Mouse (Mus musculus): ENCODE measurements around the gene Glb1.

- TF ChIP-seq CTCF (IDR thresholded peaks at IDR 0.05; ENCODE audit: borderline replicate concordance, insufficient read depth, low read depth, low read length): no peak
- no peak for TF ChIP-seq POLR2A (IDR thresholded peaks at IDR 0.05; ENCODE audit: borderline replicate concordance, insufficient read depth, low read length)
These were observed 6.8 kb downstream of the Glb1 start for GRCm38 (mm10) chr9:114407676-114408075.
